Mouse (Mus musculus): ENCODE results near the gene Syne4.

Gene Syne4

DNA sequence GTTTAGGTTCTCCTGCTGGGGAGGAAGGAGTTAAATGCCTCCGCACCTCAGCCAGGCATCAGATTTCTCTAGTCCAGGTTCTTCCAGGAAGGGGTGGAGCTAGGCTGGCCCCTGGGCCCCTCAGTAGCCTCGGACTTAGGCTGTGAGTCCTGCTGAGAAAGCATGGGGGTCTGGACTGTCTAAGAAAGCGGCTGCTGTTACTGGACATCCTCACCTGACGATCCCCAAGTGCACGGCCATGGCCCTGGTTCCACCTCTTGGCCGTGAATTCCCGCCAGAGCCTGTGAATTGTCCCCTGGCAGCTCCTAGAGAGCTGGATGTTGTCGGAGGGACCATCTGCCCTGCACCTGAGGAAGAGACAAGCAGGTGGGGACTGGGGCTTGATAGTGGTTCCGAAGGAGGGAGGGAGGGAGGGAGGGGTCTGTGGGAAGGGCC, at the start of gene Syne4:
Gene Syne4 (plus strand): TSS at position 87 of the 435 bp plus-strand sequence.
- DNase-seq (ENCODE audit: low read depth, low spot score): no peak

DNA sequence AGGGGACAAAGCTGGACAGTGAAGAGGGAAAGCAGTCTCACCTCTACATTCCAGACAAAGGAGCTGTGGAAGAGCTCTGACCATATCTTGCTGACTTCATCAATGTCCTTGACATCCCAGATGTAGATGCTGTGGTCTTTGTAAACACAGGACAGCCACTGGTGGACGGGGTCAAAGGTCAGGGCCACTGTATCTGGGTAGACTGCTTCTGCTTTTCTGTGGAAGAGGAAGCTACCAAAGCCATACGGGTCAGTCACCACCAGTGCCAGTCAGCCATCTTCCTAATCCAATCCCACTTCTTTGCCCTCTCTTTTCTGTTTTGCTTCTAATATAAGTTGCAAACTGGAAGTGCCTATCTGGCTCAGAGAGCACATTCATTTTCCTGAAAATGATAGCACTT, 49.6 kb upstream of the Syne4 start:
- no peak for DNase-seq (ENCODE audit: low read depth, low spot score)

DNA sequence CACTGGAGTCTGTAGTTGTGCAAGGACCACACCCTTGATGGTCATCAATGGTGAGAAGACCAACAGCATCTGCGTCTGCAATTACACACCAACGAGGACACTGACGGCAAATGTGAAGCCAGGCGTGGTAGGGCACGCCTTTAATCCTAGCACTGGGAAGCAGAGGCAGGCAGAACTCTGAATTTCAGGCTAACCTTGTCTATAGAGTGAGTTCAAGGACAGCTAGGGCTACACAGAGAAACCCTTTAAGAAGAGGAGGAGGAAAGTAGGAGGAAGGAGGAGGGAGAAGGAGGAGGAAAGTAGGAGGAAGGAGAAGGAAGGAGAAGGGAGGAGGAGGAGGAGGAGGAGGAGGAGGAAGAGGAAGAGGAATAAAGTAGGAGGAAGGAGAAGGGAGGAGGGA, 49.1 kb upstream of the Syne4 start:
- no peak for DNase-seq (ENCODE audit: low read depth, low spot score)

DNA sequence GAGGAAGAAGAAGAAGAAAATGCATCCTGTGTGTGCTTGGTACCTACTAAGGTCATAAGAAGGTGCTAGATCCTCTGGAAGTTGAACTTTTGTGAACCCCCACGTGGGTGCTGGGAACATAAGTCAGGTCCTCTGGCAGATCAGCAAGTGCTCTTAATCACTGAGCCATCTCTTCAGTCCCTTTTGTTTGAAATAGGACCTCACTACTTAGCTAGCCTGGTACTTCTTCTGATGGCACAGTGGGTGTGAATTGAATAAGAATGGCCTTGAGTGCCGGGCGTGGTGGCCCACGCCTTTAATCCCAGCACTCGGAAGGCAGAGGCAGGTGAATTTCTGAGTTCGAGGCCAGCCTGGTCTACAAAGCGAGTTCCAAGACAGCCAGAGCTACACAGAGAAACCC, 48.7 kb upstream of the Syne4 start:
- DNase-seq (ENCODE audit: low read depth, low spot score): no peak

DNA sequence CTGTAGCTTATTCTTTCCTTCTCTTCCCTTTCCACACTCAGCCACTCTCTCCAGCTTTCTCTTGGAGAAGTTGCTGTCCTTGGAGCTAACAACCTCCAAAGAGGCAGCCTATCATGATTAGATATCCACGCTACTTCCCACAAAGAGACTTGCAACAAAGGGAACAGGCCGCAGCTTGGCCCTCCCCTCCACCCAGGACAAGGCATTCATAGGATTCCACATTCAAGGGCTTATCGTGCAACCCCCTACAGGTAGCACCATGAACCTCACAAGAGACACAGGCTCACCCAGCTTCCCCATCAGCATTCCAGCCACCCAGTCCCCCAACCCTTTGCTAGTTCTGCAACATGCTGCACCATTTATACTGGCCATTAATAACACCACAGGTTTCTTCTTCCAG, 47.8 kb upstream of the Syne4 start:
- no peak for DNase-seq (ENCODE audit: low read depth, low spot score)

DNA sequence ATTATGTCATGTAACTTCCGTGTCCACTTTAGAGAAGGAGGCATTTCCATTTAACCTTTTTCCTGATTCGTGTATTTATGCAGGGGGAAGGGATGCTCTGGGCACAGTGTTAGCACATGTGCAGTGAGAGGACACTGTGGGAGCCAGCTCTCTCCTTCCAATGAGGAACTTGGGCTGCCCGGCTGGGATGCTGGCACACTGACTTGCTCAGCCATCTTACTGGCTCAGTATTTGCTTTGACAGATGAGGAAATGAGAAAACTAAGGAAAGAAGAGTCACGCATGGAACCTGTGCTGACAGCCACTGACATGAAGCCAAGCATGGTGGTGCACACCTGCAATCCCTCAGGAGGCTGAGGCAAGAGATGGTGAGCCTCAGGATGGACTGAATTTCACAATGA, 45.0 kb upstream of the Syne4 start:
- no peak for DNase-seq (ENCODE audit: low read depth, low spot score)

DNA sequence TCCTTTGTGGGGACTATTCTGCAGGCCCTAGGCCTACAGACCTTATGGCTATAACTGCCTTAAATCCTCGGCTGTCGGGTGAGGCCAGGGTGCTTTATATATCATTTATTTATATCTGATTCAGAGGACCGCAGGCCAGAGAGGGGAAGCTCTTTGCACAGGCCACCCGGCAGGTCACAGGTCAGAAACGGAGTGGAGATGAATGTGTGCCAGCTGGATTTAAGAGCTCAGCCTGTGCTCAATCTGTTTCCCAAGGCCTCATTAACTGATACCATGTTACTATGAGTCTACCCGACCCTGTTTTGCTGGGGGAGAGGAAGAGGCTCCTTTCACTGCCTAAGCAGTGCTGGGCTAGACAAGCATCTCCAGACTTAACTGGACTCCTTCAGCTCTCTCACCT, 40.2 kb upstream of the Syne4 start:
- DNase-seq (ENCODE audit: low read depth, low spot score): no peak

DNA sequence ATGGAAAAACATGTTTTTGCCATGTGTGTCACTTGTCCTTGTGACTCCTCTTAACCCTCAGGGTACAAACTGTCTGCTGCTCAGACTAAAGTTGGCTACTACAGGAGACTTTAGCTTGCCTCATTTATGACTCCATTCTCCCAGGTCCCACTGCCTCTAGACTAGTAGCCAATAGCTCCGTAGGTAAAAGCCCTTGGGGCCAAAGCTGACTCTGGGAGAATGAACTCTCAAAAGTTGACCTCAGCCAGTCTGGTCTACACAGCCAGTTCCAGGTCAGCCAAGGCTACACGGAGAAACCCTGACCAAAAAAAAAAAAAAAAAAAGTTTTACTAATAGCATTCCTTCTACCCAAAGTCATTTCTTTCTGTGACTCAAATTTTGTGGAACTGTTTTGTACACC, 35.7 kb upstream of the Syne4 start:
- no peak for DNase-seq (ENCODE audit: low read depth, low spot score)

DNA sequence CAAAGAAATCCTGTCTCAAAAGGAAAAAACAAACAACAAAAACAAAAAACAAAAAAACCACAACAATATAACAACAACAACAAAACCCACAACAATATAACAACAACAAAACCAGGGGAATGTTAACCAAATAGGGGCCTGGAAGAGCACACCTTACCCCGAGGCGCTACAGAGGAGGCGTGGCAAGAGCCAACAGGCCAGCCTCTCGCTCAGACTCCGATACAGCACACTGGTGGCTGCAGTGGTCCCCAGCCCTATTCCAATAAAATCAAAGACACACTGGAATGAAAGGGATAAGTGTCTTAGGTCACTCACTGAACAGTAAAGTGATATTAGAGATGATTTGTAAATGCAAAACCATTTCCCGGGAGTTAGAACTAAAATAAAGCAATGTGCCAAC, 35.1 kb upstream of the Syne4 start:
- DNase-seq (ENCODE audit: low read depth, low spot score): no peak

DNA sequence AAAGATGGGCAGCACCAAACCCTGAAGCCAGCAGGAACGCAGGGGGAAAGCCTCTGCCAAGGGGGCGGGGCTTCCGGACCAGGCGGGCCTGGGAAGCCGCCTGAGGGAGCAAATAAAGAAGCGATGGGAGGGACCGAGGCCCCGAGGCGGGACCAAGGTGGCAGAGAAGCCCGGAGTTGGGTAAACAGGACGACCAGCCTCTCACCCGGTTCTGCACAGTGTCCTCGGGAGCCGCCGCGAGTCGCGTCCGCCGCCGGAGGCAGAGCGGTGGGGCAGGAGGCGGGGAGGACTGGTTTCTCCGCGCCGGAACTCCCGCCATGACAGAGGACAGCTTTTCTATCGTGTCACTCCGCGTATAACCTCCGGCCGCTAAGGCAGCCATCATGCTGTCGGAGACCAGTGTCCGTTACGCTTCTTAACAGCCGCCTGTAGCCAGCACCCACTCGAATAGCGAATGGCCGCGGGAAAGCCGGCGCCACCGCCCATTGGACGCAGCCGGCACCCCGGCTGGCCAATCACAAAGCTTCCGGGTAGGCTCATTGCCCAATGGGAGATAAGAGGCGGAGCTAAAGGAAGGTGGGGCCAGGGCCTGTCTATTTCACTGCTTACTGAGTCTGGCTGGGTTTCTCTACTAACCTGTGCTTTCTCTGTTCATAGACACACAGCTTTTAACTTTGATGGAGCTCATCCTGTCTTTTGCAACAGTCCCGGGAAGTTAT, 34.5 kb upstream of the Syne4 start, which contains the start of the genes Thap8 and Wdr62:
Gene Thap8 (plus strand): TSS at position 144 of the 719 bp plus-strand sequence.
Gene Wdr62 (minus strand): TSS at position 469 of the 719 bp plus-strand sequence.
- peak; percentile 76 for DNase-seq (ENCODE audit: low read depth, low spot score)

DNA sequence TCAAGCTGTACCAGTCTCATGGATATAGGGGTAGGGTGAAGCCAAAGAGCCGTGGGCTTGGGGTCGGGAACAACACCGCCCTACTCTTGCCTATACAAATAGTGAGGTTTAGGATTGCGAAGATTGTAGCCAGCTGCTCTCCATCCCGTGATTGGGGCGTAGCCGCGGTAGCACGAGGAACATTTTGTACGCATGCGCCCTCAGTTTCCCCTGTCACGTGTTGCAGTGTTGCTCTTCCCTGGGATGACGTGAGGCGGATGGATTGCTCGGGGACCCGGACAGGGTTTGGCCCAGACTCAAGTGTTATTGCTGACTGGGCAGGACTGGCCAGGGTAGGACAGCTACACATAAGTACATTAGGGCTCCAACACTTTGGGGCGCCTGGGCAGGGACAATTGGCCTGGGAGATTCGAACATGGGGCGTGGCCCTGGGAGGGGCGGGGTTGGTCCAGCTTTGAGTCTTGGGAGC, 33.9 kb upstream of the Syne4 start:
- peak; percentile 59 for DNase-seq (ENCODE audit: low read depth, low spot score)

DNA sequence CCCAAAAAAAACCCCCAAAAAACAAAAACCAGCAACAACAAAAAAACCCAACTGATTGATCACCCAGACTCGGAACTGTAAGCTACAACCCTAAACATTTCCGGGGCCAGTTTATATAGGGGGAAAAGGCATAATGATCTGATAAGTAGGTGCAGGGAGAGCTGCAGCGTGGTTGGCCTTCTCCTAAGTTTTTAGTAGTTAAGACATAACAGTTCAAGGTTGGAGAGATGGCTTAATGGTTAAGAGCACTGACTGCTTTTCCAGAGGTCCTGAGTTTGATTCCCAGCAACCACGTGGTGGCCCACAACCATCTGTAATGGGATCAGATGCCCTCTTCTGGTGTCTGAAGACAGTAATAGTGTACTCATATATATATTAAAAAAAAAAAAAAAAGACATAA, 33.1 kb upstream of the Syne4 start:
- DNase-seq (ENCODE audit: low read depth, low spot score): no peak

DNA sequence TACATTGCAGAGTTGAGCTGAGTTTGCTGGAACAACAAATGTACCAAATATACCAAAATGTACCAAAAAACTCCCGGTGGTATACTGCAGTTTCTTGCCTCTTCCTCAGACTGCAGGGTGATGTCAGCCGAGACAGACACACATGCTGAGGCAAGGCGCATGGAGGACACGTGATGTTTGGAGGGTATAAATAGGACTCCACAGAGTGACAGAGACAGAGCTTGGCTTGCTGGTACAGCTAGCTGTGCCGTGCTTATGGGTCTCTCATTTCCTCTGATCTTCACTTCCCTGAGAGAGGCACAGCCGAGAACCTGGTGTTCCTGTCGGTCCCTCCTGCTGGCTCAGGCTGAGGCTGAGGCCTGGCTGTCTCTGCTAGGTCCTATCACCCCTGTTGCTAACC, 31.9 kb upstream of the Syne4 start:
- DNase-seq (ENCODE audit: low read depth, low spot score): no peak

DNA sequence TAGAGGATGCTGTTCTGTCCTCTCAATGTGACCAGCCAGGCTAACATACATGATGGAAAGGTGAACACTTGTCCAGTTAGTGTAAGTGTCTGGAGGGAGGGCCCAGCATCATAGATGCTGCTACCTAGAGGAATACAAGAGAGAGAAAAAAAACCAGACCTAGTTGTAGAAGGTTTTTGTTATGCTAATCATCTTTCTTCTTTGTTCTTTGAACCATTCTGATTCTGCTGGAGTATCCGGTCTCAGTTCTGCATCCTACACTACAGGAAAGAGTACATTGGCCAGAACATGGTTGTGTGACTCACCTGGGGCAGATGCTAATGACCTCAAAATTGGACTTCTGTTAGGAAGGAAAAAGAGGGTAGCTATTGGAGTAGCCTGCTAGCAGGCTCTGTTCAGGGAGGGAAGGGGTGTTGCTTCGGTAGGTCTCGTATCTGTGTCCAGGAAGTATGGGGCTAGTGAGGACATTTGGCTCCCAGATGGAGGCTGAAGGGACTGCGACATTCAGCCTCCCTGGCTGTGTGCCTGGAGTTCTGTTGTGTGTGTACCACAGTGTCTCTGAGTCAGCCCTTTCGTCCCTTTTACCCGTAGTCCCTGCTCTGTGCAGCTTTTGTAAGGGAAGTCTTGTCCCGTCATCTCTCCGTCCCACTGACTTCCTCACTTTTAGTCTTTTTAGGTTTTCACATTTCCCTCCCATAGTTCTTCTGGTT, 27.8 kb upstream of the Syne4 start:
- DNase-seq (ENCODE audit: low read depth, low spot score): no peak

DNA sequence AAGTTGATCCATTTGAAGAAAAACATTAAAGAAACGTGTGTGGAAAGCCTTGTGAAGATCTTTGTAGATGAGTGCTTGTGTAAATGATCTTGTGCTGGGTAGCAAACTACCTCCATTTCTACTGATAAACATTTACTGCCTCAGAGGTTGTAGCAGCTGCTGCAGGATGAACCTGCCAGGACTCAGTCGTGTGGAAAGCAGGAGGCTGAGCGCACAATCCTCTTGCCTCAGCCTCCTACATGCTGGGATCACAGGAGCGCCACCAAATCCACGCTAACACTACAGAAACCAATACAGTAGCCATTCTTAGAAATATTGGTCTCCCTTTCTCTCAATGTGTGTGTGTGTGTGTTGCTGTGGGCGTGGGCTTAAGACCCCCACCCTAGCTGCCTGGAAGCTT, 26.6 kb upstream of the Syne4 start:
- DNase-seq (ENCODE audit: low read depth, low spot score): no peak

DNA sequence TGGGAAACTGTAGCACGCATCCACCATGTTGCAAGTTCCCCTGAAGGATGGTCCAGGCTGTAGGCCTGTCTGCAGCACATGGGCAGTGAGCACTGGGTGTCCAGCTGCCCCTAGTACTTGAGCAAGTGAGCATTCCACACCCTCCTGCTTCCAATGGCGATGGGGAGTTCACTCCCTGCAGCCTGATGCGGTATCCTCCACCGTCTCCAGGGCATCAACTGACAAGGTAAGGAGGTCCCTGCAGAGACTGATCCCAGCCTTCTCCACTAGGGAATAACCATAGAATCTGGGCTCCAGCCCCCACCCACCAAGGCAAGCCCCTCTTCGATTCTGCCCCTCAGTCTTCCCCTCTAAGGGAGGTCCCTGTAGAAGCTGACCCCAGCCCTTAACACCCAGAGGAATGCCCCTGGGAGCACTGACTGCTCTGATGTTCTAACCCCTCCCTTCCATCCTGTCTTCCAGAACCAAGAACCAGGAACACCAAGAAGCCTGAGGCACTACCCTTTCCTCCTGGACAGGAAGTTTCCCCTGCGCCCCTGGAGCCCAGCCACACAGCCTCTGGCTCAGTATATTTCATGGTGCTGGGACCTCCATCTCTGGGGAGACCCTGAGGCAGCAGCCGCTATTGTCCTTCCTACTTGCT, 25.4 kb upstream of the Syne4 start:
- no peak for DNase-seq (ENCODE audit: low read depth, low spot score)

DNA sequence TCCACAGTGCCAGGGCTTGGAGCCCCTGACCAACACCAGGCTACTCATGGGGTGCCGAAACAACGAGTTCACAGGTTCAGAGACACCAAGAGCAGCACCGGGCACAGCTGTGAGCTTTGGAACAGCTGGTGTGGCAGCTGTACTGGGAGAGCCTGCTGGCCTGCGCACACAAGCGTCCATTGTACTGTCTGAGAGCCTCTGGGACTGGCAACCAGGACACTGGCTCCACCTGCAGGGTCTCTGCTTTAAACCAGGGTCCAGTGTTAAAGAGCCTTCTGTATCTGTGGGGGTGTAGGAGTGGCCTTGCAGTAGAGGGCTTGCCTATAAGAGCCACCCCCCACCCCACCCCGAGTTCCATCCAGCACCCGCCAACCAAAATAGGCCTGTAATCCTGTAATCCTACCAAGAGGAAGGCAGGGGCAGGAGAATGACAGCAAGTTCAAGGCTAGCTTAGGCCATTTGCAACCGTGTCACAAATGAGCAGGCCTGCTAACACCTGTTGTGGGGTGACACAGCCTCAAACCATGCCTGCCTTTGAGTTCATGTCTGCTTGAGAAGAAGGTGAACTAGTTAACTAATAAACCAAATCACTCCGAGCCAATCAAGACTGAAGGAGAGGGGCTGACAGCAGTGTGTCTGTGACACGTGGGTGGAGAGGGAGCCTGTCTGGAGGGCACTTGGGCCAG, 24.8 kb upstream of the Syne4 start:
- DNase-seq (ENCODE audit: low read depth, low spot score): no peak

DNA sequence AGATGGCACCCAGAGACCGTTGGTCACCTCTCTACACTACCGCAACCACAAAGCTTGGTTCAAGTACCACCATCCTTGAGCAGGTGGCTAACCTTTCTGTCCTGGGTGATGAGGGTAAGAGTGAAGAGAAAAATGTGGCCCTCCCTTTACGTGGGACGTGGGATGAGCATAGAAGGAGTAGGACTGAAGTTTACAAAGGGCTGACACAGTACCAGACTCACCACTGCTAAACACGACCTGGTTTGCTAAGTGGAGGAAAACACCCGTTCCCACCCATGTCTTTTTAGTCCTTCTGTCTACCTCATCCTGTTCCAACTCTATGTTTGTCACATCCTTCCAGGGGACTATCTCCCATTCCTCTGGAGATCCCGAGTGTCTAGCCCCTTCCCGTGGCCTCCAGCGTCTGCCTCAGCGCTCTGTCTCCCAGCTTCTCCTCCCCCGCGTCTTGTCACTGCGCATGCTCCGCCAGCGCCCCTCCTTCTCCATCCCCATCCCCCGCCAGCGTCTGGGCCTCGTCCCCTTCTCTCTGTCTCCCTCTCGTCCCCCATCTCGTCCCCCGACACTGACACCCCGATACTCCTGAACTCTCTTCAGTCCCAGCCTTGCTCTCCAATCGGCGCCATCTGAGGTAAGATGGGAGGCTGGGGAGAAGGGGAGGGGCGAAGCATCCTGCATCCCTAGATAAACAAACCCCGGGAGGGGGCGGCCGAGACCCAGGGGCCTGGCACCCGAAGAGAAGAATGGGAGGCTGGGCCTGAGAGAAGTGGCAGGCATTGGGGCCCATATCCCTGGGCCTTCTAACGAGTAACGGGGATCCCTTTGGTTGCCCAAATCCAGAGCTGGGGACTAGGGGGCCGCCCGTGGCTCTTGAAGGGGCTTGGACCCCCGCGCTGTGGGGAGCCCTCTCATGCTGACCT, 23.1 kb upstream of the Syne4 start, which contains the start of gene Clip3:
Gene Clip3 (plus strand): TSS at position 514 of the 917 bp plus-strand sequence.
- no peak for DNase-seq (ENCODE audit: low read depth, low spot score)

DNA sequence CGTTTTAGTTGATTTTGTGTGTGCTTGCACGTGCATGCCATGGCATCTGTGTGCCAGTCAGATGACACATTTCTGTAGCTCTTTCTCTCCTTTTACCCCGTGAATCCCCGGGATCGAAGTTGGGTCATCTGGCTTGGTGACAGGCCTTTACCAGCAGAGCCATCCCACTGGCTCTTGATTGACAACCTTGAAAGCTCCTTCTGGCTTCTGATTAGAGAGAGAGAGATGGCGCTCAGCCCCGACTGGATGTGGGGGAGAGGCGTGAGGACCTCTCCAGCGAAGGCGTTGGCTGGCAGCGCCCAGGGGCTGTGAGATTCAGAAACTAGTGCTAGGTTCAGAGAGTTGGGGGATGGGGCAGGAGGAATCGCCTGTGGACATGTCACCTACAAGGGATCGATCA, 20.8 kb upstream of the Syne4 start:
- DNase-seq (ENCODE audit: low read depth, low spot score): no peak

DNA sequence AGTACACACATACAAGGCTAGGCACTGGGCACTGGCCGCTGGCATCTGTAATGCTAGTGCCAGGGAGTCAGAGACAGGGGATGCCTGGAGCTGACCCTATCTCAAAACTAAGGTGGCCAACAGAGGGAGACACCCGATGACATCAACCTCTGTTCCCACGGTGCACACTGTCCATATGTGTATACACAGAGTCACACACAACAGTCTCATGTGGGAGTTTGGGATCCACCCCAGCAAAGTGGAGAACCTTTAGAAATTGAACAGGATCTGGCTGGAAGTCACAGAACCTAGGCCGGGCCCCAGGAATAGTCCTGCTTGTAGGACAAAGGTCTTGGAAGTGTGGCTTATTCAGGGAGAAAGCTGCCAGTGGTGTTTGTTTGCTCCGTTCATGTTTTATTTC, 20.3 kb upstream of the Syne4 start:
- DNase-seq (ENCODE audit: low read depth, low spot score): no peak

DNA sequence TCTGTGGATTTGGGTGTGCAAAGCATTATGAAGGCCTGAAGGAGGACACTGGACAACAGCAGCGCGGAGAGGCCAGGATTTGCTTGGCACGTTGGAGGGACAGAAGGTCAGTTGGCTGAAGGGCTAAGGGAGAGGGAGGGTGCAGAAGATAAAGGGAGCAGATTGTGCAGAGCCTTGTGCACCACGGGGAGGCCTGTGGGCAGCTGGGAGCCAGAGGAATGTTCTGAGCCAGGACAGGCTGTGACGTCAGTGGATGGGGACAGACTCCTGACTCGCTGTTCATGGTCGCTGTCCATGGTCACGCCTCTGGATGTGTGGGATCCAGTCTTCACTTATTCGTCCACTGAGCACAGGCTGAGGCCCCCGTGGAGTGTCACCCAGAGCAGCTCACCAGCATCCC, 19.5 kb upstream of the Syne4 start:
- DNase-seq (ENCODE audit: low read depth, low spot score): no peak

Measured in retina, adult 2 months (tissue).